Mouse (Mus musculus): ENCODE data around the gene Prr7.

The Prr7 gene

DNA sequence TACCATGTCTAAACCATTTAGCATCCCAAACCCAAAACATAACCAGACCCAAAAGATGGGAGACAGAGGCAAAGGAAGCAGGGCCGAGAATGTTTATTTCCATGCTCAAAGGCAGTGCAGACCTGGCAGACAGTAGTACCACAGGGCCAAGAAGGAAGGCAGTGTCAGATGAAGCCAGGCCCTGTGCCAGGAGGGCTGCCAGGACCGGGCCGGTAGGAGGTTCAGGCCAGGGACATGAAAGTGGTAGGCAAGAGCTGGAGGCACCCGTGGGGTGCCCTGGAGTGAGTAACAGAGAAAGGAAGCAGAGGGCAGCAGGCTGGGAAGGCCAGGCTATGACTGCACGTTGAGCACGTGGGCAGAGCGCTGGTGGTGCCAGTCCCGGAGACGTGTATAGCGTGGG lies 42.6 kb downstream of the Prr7 start:
- no peak for DNase-seq (ENCODE audit: extremely low read depth, low read depth)

DNA sequence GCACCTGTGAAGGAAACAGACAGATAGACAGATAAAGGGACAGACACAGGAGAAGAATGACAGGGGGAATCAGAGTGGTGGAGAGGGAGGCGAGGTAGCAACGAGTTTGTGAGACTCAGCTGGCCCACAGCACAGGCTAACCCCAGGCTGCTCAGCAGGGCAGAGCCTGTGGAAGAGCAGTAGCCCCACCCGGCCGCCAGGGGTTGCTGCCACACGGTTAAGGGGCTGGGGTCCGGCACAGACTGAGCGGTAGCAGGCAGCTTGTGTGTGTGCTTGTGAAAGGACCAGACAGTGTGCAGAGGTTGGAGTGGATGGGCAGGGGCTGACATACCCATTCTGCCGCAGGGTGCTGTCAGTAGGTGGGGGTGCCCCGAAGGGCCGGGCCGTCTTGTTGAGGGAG lies 43.8 kb downstream of the Prr7 start:
- no peak for DNase-seq (ENCODE audit: extremely low read depth, low read depth)

DNA sequence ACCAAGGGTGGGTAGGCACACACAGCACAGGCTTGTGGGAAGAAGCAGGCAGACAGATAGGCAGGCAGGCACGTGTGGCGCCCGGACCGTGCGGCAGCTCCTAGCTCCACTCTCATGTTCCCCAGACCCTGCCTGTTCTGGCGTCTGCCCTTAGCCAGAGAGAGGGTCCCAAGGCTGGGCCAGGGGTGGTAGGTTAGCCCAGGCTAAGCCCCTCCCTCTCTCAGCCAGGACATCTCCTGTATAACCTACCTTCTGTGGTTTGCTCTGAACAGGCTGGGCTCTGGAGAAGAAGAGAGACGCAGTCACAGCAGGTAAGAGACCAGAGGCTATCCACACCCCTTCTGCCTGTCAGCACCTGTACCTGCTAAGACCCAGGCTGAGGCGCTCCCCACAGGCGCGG lies 44.5 kb downstream of the Prr7 start:
- no peak for DNase-seq (ENCODE audit: extremely low read depth, low read depth)

DNA sequence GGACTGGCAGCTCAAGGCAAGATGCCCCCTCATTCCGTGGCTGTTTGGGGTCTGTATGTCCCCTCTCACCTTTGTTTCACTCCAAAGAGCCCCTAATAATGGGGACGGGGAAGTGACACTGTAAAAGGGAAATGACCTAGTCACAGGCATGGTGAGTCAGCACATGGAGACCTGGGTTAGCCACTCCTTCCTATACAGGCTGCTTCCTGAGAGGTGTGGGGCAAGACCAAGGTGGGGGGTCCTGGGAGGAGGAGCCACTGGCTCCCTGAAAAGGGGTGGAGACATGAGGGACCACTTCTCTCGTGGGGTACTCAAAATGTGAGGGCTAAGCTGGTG lies 46.2 kb downstream of the Prr7 start:
- DNase-seq (ENCODE audit: extremely low read depth, low read depth), result peak; percentile 67

DNA sequence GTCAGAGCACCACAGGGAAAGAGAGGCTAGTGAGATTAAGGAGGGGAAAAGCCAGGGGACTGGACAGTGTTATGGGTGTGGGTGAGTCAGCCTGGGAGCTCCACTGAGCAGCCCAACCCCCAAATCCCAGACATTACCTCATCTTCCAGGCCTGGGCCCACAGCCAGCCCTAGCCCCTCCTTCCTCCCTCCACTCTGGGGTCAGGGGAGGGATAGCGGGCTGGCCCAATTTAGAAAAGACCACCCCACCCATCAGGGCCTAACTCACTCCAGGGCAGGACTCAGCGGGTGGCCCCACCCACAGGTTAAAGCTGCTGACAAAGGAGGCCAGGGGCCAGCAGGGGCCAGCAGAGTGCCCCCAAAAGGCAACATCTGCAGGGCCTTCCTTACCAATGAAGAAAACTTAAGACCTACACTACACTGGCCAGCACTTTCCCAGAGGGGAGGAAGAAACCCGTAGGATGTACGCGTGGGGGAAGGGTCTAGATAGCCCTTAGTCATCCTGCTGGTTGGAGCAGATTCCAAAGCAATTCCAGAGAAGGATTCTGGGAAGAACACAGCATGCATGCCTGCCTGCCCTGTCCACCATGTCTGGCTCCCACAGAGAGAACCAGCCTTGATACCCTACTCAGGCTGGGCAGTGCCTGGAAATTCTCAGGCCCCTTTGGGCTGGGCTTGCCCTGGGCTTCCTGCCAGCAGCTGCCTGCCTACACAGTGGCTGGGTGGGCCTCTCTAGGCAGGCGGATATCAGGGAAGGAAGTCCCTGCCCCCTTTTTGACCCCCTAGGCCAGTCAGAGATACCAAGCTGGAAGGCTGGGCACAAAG lies 46.8 kb downstream of the Prr7 start:
- no peak for DNase-seq (ENCODE audit: extremely low read depth, low read depth)

DNA sequence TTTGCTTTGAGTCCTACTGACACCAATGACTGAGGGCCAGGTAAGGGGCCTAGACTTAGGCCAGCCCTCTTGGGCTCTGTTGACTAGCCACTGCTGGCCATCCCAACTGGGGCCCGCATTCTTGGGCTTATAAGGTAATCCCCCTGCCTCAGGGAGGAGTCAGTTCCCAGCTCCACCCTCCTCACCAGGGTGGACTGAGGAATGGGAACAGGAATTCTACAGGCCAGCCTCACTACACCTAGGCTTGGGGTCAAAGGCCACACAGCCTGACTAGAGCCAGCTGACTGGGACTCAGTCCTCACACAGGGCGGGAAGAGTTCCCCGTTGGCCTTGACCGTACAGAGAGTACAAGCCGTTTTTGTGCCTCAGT lies 47.4 kb downstream of the Prr7 start:
- DNase-seq (ENCODE audit: extremely low read depth, low read depth), result no peak

DNA sequence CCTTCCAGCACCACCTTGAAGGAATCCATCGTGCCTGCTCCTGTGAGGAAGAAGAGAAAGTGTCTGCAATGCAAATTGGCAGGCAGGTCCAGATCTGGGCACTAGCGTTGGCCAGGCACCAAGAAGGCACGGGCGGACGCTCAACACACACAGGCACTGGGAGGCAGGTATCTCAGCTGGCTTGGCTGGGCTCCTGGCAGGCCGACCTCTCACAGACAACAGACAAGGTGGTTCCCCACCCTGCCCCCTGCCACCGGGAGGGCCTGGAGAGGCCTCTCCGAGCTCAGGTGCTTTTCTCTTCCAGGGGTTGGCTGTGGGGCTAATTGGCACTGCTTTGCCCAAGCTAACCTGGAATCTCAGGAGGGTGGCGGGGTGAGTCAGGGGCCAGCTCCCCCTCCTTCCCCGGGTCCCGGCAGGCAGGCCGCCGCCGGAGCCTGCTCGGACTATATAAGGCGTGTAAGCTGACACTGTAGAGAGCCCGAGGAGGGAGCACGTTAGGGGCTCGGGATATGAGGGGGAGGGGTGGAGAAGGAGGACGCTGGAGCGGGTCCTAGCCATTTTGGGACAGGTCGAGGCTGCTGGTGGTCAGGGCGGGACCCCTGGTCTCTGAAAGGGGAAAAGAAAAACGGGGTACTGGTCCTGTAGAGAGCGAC lies 48.4 kb downstream of the Prr7 start:
- DNase-seq (ENCODE audit: extremely low read depth, low read depth), result no peak

DNA sequence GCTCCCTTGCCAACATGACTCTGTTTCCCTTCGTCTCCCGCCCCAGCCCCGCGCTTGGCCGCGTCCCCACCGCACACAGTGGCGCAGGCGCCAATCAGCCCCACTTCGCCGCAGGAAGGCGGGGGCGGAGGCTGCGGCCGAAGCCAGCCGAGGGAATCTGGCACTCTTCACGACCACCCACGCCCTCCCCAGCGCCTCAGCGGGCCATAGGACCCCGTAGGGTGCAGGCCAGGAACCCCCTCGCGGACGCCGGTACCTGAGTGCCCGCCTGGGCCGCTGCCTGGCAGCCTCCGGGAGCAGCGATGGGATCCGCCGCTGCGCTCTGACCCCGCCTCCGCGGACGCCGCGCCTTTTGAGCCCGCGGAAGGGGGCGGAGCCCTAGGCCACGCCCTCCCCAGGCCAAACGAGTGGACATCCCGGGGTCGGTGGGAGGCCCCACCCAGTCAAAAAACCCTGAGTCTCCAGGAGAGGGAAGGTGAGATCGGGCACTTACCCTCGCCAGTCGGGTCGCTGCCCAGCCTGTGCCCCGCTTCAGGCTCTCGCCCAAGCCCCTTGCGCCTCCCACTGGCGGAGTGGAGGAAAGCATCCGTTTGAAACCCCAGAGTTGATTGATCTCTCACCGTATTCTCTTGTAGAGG lies 49.2 kb downstream of the Prr7 start, which contains the start of gene Pdlim7:
Gene Pdlim7, minus strand, starts transcription at position 566 of the 638 bp plus-strand sequence.
- DNase-seq (ENCODE audit: extremely low read depth, low read depth), result no peak

DNA sequence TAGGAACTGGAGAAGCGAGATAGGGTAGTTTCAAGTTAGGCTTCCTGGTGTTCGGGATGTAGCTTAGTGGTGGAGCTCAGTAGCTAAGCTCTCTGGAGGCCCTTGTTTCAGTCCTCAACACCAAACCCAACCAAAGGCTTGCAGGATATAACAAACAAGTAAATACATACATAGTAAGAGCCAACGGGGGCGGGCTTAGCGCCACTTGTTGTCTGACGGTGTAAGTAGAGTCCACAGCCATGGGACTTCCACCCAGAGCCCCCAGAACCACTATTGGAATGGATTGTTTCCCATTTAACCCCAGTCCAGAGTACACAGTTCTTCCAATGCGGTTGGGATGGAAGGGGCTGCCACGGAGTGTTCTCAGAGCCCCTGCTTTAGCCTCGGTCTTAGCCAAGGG lies 49.8 kb downstream of the Prr7 start:
- DNase-seq (ENCODE audit: extremely low read depth, low read depth), result no peak

DNA sequence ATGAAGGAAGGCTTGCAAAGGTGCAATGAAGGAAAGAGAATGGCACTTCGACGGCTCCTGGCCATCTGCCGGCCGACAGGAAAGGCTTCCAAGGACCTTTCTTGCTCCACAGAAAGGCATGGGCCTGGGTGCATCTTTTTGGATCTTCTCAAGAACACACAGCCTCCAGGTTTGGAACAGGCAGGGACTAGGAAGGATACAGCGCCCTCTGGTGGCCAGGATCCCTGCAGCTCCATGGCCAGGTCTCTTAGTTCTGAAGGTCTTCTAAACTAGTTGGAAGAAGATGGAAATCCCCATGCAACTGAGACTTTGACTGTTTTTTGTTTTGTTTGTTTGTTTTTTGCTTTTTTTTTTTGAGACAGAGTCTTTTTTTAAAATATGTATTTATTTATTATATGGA lies 52.9 kb downstream of the Prr7 start:
- peak; percentile 72 for DNase-seq (ENCODE audit: extremely low read depth, low read depth)

DNA sequence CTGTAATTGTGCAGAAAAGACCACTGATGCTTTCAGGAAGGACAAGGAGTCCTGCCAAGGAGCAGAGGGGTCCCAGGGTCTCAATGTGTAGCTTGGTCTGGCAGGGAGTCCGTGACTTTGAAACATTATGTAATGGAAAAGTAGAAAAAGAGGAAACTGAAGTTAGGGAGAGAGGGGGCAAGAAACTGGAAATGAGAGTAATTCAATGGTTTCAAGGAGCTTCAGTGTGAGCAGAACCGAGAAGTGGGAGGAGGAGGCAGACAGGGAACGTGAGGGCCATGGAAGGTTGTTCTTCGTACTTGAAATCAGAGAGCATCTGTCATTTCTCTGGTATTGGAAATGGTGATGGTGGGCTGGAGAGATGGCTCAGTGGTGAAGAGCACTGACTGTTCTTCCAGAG lies 55.5 kb downstream of the Prr7 start:
- no peak for DNase-seq (ENCODE audit: extremely low read depth, low read depth)

DNA sequence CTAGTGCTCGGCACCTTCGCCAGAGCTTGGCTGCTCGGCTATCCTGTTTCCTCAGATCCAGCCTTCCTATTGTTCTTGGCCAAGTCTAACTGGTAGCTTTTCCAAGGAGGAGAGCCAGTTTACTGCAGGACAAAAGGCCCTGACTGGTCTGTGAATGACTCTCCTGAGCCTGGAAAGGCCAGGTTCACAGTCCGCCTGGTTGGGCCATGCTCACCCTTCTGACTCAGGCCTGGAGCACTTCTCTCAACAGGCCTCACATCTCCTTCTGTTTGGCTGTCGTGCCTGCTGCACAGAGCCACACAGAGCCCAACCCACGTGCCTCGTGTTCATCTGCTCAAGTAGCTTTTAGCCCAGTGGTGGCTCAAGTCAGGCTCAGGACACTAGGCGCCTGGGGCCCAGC lies 58.7 kb downstream of the Prr7 start:
- no peak for DNase-seq (ENCODE audit: extremely low read depth, low read depth)
